Mouse (Mus musculus) forebrain, embryonic 12.5 days (tissue): Measurements from ENCODE around the gene Hectd4. TPM values are rescaled to one million over a fixed set of nuclear protein-coding genes. Genes with fewer than 3 reads are reported as not detected.

Experiments
- ATAC-seq: fragments of 200-750 bp; cut with Nextera tagmentation; 2 replicates; pipeline ENCODE4 v1.8.0; 2017; ENCODE audit warnings: moderate TSS enrichment; ENCODE audit not compliant: low FRiP score
- H3K27ac ChIP-seq: fragments of 300-500 bp; sonication (generic); 2 replicates; pipeline ENCODE4 v1.5.1; 2016; ENCODE audit warnings: mild to moderate bottlenecking
- H3K27me3 ChIP-seq: fragments of 300-500 bp; sonication (generic); 2 replicates; pipeline ENCODE4 v1.6.1; 2016; ENCODE audit warnings: mild to moderate bottlenecking
- H3K36me3 ChIP-seq: fragments of 300-500 bp; sonication (generic); replicated peaks from 2 replicates; pipeline ENCODE4 v1.6.1; 2016; ENCODE audit warnings: mild to moderate bottlenecking
- H3K4me1 ChIP-seq: fragments of 300-500 bp; sonication (generic); 2 replicates; pipeline ENCODE4 v1.6.1; 2016
- H3K4me2 ChIP-seq: fragments of 300-500 bp; sonication (generic); 2 replicates; pipeline ENCODE4 v1.6.1; 2016; ENCODE audit warnings: mild to moderate bottlenecking, moderate library complexity
- H3K4me3 ChIP-seq: fragments of 300-500 bp; sonication (generic); replicated peaks from 2 replicates; pipeline ENCODE4 v1.5.1; 2016; ENCODE audit warnings: mild to moderate bottlenecking
- H3K9ac ChIP-seq: fragments of 300-500 bp; sonication (generic); 2 replicates; pipeline ENCODE4 v1.6.1; 2016; ENCODE audit warnings: mild to moderate bottlenecking
- H3K9me3 ChIP-seq: fragments of 300-500 bp; sonication (generic); 2 replicates; pipeline ENCODE4 v1.6.1; 2016
- WGBS: fragments of 180-500 bp; shearing (Covaris S2); methylation state at CpG from one replicate; pipeline ENCODE4 v1.1.7; 2016; 5-methylcytosine and 5-hydroxymethylcytosine counted together
- polyA plus RNA-seq: library from polyadenylated mRNA; unstranded; fragments of >200 nt; fragmentation: Nextera tagmentation; extraction: Ambion mirVana; gene quantifications from 2 replicates; pipeline ENCODE4 v1.2.1, GENCODE M21; 2016

Hectd4 gene
- polyA plus RNA-seq = 13.2 and 13.3 TPM in 2 replicates

DNA sequence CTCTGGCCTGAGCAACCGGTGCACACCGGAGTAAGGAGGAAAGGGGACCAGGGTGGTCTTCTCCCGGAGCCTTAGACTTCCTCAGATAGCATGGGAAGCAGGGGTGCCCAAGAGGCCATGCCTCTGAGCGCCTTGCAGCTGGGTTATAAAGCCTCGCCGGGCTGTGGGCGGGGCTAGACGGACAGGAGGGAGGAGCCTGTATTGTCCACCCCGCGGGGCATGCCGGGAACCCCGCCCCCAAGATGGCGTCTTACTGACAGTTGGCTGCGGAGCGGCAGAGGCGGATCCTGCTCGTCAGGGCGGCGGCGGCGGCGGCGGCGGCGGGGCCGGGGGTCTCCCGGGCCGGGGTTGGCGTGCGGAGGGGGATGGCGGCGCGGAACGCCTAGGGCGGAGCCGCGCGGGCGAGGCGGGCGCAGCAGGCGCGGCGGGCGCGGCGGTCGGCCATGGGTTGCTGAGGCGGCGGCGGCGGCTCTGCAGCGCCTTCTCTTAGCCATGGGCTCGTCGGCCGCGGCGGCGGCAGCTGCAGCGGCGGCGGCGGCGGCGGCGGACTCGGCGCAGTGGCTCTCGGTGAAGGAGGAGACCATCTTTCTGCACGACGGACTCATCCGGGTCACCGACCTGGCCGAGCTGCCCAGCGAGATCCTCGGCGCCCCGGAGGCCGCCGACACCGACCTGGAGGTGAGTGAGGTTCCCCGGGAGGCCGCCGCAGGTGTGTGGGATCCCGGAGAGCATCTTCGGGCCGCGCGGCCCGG, at the start of gene Hectd4:
Hectd4 (plus strand) TSS at position 240 of the 752 bp plus-strand sequence.
- 1% methylated on average over 67 of the region's 90 CpGs for WGBS
- no peaks in the 10 kb centered on the region for H3K27me3 ChIP-seq

GRCm38 (mm10) chr5:121172835-121173234, 47.2 kb upstream of the Hectd4 start:
- H3K9me3 ChIP-seq = no peaks in the 10 kb centered on the region
- 96% methylated on average over 4 of the region's 4 CpGs for WGBS
- H3K4me2 ChIP-seq = no peak overlapping the region
- no peaks in the 10 kb centered on the region for H3K4me1 ChIP-seq
- no peak for ATAC-seq
- peaks cover 29% of the 10 kb centered on the region for H3K36me3 ChIP-seq
- no peak overlapping the region for H3K4me3 ChIP-seq
- H3K27me3 ChIP-seq = no peaks in the 10 kb centered on the region
- H3K27ac ChIP-seq = no peak overlapping the region
- no peak overlapping the region for H3K9ac ChIP-seq

More for the DNA sequence above, at the start of gene Hectd4:
- peak; percentile 93 for ATAC-seq
- Histone ChIP-seq H3K4me3 (peak within 1 kb of the TSS; percentile 97), H3K4me1 (peaks cover 18% of the 10 kb centered on the region), H3K27ac (peak within 1 kb of the TSS; percentile 93), H3K9me3 (no peaks in the 10 kb centered on the region), H3K4me2 (peak within 1 kb of the TSS; percentile 91), H3K9ac (peak within 1 kb of the TSS; percentile 91), H3K36me3 (no peaks in the 10 kb centered on the region)

DNA sequence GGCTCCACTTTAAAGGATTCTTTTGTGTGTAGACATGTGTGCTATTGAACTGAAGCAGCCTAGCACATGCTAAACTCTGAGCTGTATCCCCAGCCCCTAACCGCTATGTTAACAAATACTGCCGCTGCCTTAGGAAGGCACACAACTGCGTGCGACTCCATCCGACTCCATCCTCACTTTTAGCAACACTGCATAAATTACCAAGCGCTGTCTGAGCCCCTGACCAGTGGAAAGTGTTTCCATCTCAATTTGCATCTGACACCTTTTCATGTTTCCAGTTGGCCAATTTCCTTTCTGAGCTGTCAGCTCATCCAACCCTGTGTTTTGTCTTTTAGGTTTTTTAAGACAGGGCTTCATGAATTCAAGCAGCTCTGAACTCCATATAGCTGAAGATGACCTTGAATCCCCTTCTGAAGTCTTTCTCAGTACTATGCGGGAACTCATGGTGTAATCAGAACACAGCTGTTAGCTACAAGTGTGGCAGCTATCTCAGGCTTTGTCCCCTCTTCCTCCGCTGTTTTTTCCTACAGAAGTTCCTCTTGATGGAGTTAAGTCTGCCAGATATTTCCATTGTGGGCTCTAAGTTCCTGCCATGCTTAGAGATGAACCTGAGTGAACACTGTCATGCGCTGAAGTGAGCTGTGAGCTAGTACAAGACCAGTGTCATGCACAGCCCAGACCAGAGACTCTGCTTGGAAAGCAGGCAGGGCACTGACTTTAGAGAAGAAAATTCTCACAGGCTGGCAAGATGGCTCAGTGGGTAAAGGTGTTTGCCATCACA, 40.8 kb upstream of the Hectd4 start:
- H3K9ac ChIP-seq = no peak overlapping the region
- H3K4me2 ChIP-seq = no peak overlapping the region
- peaks cover 25% of the 10 kb centered on the region for H3K4me1 ChIP-seq
- no peaks in the 10 kb centered on the region for H3K9me3 ChIP-seq
- H3K27ac ChIP-seq = peak overlapping the region; percentile 64
- WGBS = 64% methylated on average over 9 of the region's 9 CpGs
- no peaks in the 10 kb centered on the region for H3K27me3 ChIP-seq
- H3K36me3 ChIP-seq = no peaks in the 10 kb centered on the region
- peak; percentile 55; the same call in 1 of the 2 replicates for ATAC-seq
- no peak overlapping the region for H3K4me3 ChIP-seq

GRCm38 (mm10) chr5:121183269-121183668, 36.8 kb upstream of the Hectd4 start:
- H3K4me1 ChIP-seq = peaks cover 65% of the 10 kb centered on the region

DNA sequence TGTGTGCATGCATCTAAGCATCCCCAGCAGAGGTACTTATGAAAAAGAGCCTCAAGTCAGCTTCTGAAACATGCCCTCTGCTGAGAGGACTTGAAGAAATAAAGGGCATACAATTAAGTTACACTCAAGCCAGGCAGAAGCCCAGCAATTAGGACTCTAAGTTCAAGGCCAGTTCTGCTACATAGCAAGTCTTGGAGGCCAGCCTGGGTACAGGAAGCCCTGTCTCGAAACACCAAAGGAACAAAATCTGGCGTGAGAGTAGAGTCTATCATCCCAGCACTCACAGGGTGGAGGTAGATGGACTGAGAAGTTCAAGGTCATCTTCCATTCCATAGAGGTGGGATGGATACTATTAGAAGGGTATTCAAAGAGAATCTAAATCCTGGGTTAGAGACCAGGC, 35.6 kb upstream of the Hectd4 start:
- 90% methylated on average over 2 of the region's 2 CpGs for WGBS
- H3K9me3 ChIP-seq = no peaks in the 10 kb centered on the region
- H3K27me3 ChIP-seq = no peaks in the 10 kb centered on the region
- no peak for ATAC-seq
- peaks cover 66% of the 10 kb centered on the region for H3K4me1 ChIP-seq
- H3K4me3 ChIP-seq = no peak overlapping the region
- no peak overlapping the region for H3K9ac ChIP-seq
- H3K4me2 ChIP-seq = no peak overlapping the region
- H3K36me3 ChIP-seq = no peaks in the 10 kb centered on the region
- H3K27ac ChIP-seq = 0 out of 2 replicates have a peak overlapping the region, but pooled peaks have one; percentile 5

More at GRCm38 (mm10) chr5:121183269-121183668, 36.8 kb upstream of the Hectd4 start:
- no peak for ATAC-seq
- H3K36me3 ChIP-seq = no peaks in the 10 kb centered on the region
- no peak overlapping the region for H3K4me2 ChIP-seq
- H3K27ac ChIP-seq = no peak overlapping the region
- H3K27me3 ChIP-seq = no peaks in the 10 kb centered on the region
- H3K9me3 ChIP-seq = no peaks in the 10 kb centered on the region
- no peak overlapping the region for H3K9ac ChIP-seq
- WGBS = 71% methylated on average over 9 of the region's 9 CpGs
- H3K4me3 ChIP-seq = no peak overlapping the region

DNA sequence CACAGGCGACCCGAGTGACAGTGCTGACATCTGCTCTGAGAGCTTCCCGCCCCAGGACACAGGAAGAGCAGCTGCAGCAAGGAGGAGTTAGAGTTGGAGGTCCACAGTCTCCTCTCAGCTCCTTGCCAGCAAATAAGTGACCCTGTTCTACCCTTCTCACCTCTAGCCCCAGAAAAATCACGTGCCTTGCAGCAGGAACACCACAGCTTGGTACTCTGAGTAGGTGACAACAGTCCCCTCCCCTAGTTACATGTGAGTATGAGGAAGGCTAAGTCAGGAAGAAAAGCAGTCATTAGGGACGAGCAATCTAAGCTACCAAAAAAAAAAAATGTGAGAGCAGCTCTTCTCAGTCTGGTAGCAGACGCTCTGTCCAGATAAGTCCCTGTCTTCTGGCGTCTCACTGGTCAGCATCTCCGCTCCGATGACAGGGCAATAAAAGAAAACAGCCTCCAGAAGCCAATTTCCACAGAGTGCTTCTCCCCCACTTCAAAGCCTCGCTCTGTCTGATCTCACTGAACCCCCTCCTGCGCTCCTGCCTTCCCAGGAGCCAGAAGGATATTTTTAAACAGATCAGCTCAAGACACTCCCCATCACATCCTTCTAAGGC, 35.0 kb upstream of the Hectd4 start:
- no peak overlapping the region for H3K9ac ChIP-seq
- WGBS = 69% methylated on average over 11 of the region's 11 CpGs
- no peaks in the 10 kb centered on the region for H3K36me3 ChIP-seq
- H3K4me2 ChIP-seq = peak overlapping the region; percentile 3; the same call in 1 of the 2 replicates
- H3K9me3 ChIP-seq = no peaks in the 10 kb centered on the region
- peak overlapping the region; percentile 42; the same call in 1 of the 2 replicates for H3K27ac ChIP-seq
- H3K4me3 ChIP-seq = no peak overlapping the region
- ATAC-seq = no peak
- no peaks in the 10 kb centered on the region for H3K27me3 ChIP-seq
- H3K4me1 ChIP-seq = peaks cover 65% of the 10 kb centered on the region

GRCm38 (mm10) chr5:121187580-121188001, 32.4 kb upstream of the Hectd4 start:
- H3K4me2 ChIP-seq = no peak overlapping the region
- peaks cover 73% of the 10 kb centered on the region for H3K4me1 ChIP-seq
- ATAC-seq = no peak
- H3K9ac ChIP-seq = no peak overlapping the region
- no peaks in the 10 kb centered on the region for H3K9me3 ChIP-seq
- H3K36me3 ChIP-seq = no peaks in the 10 kb centered on the region
- H3K27me3 ChIP-seq = no peaks in the 10 kb centered on the region
- no peak overlapping the region for H3K4me3 ChIP-seq
- 92% methylated on average over 8 of the region's 8 CpGs for WGBS
- H3K27ac ChIP-seq = 0 out of 2 replicates have a peak overlapping the region, but pooled peaks have one; percentile 50

GRCm38 (mm10) chr5:121188265-121188664, 31.8 kb upstream of the Hectd4 start:
- Histone ChIP-seq H3K4me1 (peaks cover 72% of the 10 kb centered on the region), H3K9ac (no peak overlapping the region), H3K9me3 (no peaks in the 10 kb centered on the region), H3K4me2 (no peak overlapping the region), H3K4me3 (no peak overlapping the region), H3K27me3 (no peaks in the 10 kb centered on the region), H3K27ac (no peak overlapping the region), H3K36me3 (no peaks in the 10 kb centered on the region)
- WGBS = 93% methylated on average over 9 of the region's 9 CpGs
- ATAC-seq = no peak

- ATAC-seq = no peak
Observed at GRCm38 (mm10) chr5:121189182-121189581, 30.8 kb upstream of the Hectd4 start.

DNA sequence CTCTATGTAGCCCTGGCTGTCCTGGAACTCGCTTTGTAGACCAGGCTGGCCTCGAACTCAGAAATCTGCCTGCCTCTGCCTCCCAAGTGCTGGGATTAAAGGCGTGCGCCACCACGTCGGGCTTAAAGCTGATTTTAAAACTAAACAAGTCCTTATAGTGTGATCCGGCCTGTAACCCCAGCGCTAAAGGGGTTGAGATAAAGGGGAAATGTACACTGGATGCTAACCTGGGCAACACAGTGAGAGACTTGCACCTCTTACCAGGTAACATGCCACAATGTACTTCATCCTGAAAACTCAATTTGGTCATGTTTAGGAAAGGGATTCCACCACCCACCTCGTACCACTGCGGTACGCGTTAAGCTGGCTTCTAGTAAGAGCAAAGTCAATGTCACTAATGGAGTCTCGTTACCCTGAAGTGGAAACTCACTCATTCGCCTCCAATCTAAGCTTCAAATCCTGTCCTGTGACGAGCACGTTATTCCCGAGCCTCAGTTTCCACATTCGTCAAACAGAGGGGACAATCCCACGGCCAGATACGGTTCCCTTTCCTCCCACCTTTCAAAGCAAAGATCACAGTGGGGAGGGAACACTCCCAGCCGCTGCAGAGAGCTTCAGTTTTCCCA, 29.7 kb upstream of the Hectd4 start:
- ATAC-seq = no peak
- Histone ChIP-seq H3K27ac (peak overlapping the region; percentile 87), H3K27me3 (peaks cover 7% of the 10 kb centered on the region; the same call in 1 of the 2 replicates), H3K4me1 (peaks cover 51% of the 10 kb centered on the region), H3K4me3 (peak overlapping the region; percentile 96), H3K36me3 (no peaks in the 10 kb centered on the region), H3K4me2 (peak overlapping the region; percentile 71), H3K9ac (peak overlapping the region; percentile 93), H3K9me3 (no peaks in the 10 kb centered on the region)
- WGBS = 32% methylated on average over 21 of the region's 21 CpGs

More at GRCm38 (mm10) chr5:121189182-121189581, 30.8 kb upstream of the Hectd4 start:
- no peaks in the 10 kb centered on the region for H3K9me3 ChIP-seq
- H3K4me2 ChIP-seq = peak overlapping the region; percentile 1; the same call in 1 of the 2 replicates
- no peaks in the 10 kb centered on the region for H3K36me3 ChIP-seq
- peaks cover 62% of the 10 kb centered on the region for H3K4me1 ChIP-seq
- no peak overlapping the region for H3K4me3 ChIP-seq
- WGBS = 83% methylated on average over 9 of the region's 9 CpGs
- H3K27me3 ChIP-seq = no peaks in the 10 kb centered on the region
- no peak overlapping the region for H3K27ac ChIP-seq
- peak overlapping the region; percentile 38; the same call in 1 of the 2 replicates for H3K9ac ChIP-seq

DNA sequence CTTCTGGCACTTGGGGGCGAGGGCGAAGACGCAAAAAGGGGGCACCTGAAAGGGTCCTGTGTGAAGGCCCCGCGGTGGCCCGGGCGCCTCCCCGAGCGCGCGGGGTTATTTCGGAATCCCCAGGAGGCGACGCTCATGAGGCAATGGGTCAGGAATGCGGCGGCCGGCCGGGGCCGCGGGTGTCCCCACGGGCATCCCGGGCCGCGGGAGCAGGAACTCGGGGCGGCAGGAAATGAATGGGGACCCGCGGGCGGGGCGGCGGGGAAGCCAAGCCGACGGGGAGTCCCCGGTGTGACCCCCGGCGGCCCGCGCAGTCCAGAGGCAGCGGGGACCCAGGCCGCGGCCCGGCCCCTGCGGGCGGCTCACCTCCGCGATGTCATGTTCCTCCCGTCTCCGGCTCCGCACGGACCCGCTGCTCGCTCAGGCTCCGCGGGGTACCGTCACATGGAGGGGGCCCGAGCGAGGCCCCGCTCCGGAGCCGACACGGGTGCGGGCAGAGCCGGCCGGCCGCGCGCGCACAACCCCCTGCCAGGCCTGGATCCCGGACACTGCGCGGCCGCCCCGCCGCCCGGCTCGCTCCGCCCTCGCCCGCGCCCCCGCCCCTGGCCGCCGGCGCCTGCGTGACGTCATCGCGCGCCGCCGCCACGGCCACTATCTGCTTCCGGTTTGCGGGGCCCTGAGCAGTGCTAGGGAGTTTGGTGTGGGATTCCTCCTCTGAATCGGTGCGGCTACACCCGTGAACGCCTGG, 29.0 kb upstream of the Hectd4 start, which contains the start of gene Ptpn11:
Ptpn11 (minus strand) TSS at position 562 of the 748 bp plus-strand sequence.
- H3K36me3 ChIP-seq = no peaks in the 10 kb centered on the region
- peaks cover 7% of the 10 kb centered on the region; the same call in 1 of the 2 replicates for H3K27me3 ChIP-seq
- peak within 1 kb of the TSS; percentile 96 for H3K4me3 ChIP-seq
- peak; percentile 96 for ATAC-seq
- H3K27ac ChIP-seq = peak within 1 kb of the TSS; percentile 87
- H3K4me2 ChIP-seq = peak within 1 kb of the TSS; percentile 71
- under 1% methylated on average over 80 of the region's 98 CpGs for WGBS
- peak within 1 kb of the TSS; percentile 93 for H3K9ac ChIP-seq
- H3K9me3 ChIP-seq = no peaks in the 10 kb centered on the region
- peaks cover 44% of the 10 kb centered on the region for H3K4me1 ChIP-seq
